Mouse (Mus musculus): ENCODE measurements around the gene Isoc2b. TPM values are rescaled to one million over a fixed set of nuclear protein-coding genes. Genes with fewer than 3 reads are reported as not detected.

The Isoc2b gene
- polyA plus RNA-seq (2014; fragmentation: Nextera tagmentation; extraction: Ambion mirVana) = 4.5 and 8.3 TPM in 2 replicates

- H3K4me1 ChIP-seq (ENCODE audit: control insufficient read depth, insufficient read depth, low read length) = no peaks in the 10 kb centered on the region
- H3K4me2 ChIP-seq (replicated peaks; ENCODE audit: low read depth, low read length) = no peak within 1 kb of the TSS
- no peak for ATAC-seq (ENCODE audit: low FRiP score, low TSS enrichment)
- WGBS = 44% methylated on average over 6 of the region's 6 CpGs
- H3K27ac ChIP-seq (ENCODE audit: low read depth, low read length) = no peak within 1 kb of the TSS
- no peaks in the 10 kb centered on the region for H3K36me3 ChIP-seq (ENCODE audit: control insufficient read depth, insufficient read depth, low read length)
- H3K9ac ChIP-seq (ENCODE audit: low read depth, low read length) = no peak within 1 kb of the TSS
- no peaks in the 10 kb centered on the region for H3K9me3 ChIP-seq (ENCODE audit: control insufficient read depth, low read length)
- H3K27me3 ChIP-seq (ENCODE audit: control insufficient read depth, insufficient read depth, low read length) = no peaks in the 10 kb centered on the region
- no peak within 1 kb of the TSS for H3K4me3 ChIP-seq (ENCODE audit: low read length)
Measured at GRCm38 (mm10) chr7:4870133-4870532, at the start of gene Isoc2b. TSS of gene Isoc2b (minus strand) at chr7:4870258.

GRCm38 (mm10) chr7:4919096-4919495, 49.0 kb upstream of the Isoc2b start:
- WGBS = 85% methylated on average over 21 of the region's 21 CpGs
- H3K4me3 ChIP-seq (ENCODE audit: low read length) = no peak overlapping the region

GRCm38 (mm10) chr7:4918681-4919080, 48.6 kb upstream of the Isoc2b start:
- 94% methylated on average over 15 of the region's 15 CpGs for WGBS
- no peak for ATAC-seq (ENCODE audit: low FRiP score, low TSS enrichment)

More at GRCm38 (mm10) chr7:4919096-4919495, 49.0 kb upstream of the Isoc2b start:
- Histone ChIP-seq H3K4me1 (ENCODE audit: control insufficient read depth, insufficient read depth, low read length) (peaks cover 34% of the 10 kb centered on the region), H3K9me3 (ENCODE audit: control insufficient read depth, low read length) (no peaks in the 10 kb centered on the region), H3K4me2 (replicated peaks; ENCODE audit: low read depth, low read length) (no peak overlapping the region), H3K9ac (ENCODE audit: low read depth, low read length) (no peak overlapping the region), H3K27me3 (ENCODE audit: control insufficient read depth, insufficient read depth, low read length) (no peaks in the 10 kb centered on the region), H3K27ac (ENCODE audit: low read depth, low read length) (no peak overlapping the region), H3K36me3 (ENCODE audit: control insufficient read depth, insufficient read depth, low read length) (peaks cover 32% of the 10 kb centered on the region)
- ATAC-seq (ENCODE audit: low FRiP score, low TSS enrichment) = no peak

DNA sequence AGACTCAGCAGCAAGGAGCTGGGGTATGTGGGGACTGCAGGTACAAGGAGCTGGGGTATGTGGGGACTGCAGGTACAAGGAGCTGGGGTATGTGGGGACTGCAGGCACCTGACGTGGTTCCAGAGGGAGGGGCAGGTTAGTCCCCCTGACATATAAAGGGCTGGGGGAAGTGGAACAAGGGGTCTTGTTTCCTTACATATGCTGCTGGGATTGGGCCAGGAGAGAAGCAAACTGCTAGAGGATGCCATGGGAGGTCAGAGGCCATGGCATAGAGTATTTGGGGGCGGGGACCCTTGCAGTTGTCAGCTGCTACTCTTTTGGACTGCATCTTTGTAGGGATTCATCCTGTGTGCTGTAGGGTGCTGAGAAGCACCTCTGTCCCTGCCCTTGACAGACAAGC, 47.4 kb upstream of the Isoc2b start:
- Histone ChIP-seq H3K27ac (ENCODE audit: low read depth, low read length) (no peak overlapping the region), H3K27me3 (ENCODE audit: control insufficient read depth, insufficient read depth, low read length) (no peaks in the 10 kb centered on the region), H3K4me1 (ENCODE audit: control insufficient read depth, insufficient read depth, low read length) (peaks cover 18% of the 10 kb centered on the region), H3K9ac (ENCODE audit: low read depth, low read length) (no peak overlapping the region), H3K4me3 (ENCODE audit: low read length) (no peak overlapping the region), H3K4me2 (replicated peaks; ENCODE audit: low read depth, low read length) (no peak overlapping the region), H3K9me3 (ENCODE audit: control insufficient read depth, low read length) (no peaks in the 10 kb centered on the region), H3K36me3 (ENCODE audit: control insufficient read depth, insufficient read depth, low read length) (peaks cover 32% of the 10 kb centered on the region)
- no peak for ATAC-seq (ENCODE audit: low FRiP score, low TSS enrichment)
- WGBS = 89% methylated on average over 2 of the region's 2 CpGs

More at GRCm38 (mm10) chr7:4918681-4919080, 48.6 kb upstream of the Isoc2b start:
- H3K4me2 ChIP-seq (replicated peaks; ENCODE audit: low read depth, low read length) = no peak overlapping the region
- H3K4me3 ChIP-seq (ENCODE audit: low read length) = no peak overlapping the region
- no peaks in the 10 kb centered on the region for H3K27me3 ChIP-seq (ENCODE audit: control insufficient read depth, insufficient read depth, low read length)
- H3K9ac ChIP-seq (ENCODE audit: low read depth, low read length) = no peak overlapping the region
- H3K27ac ChIP-seq (ENCODE audit: low read depth, low read length) = no peak overlapping the region
- H3K4me1 ChIP-seq (ENCODE audit: control insufficient read depth, insufficient read depth, low read length) = peaks cover 30% of the 10 kb centered on the region
- peaks cover 32% of the 10 kb centered on the region for H3K36me3 ChIP-seq (ENCODE audit: control insufficient read depth, insufficient read depth, low read length)
- H3K9me3 ChIP-seq (ENCODE audit: control insufficient read depth, low read length) = no peaks in the 10 kb centered on the region

DNA sequence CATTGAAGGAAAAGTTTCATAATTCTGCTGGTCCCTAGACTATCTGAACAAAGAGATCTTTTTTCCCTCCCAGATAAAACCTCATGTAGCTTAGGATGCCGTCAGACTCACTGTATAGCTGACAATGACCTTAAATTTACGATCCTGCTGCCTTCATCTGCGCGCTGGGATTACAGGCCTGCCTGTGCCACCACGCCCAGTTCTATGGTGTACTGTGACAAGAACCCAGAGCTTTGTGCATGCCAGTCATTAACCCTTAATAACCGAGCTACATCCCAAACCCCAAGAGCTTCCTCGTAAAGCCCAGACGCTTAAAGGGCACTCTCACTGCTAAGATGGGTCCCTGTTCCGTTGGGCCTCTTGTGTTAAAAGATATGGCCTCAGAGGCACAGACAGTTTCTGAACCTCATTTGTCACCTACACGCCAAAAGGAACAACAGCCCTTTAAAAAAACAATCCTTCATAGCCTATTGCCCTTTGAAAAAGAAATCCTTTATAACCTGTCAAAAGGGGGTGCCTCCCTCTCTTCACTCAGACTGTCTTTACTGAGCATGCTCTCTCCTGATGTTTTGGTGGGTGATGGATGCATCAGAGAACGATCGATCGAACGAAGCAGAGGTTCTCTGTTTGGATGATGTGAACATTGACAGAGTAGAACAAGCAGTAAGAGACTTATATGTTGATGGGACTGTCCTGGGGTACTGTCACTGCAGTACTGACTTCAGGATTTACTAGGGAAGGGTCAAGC, 45.8 kb upstream of the Isoc2b start:
- Histone ChIP-seq H3K36me3 (ENCODE audit: control insufficient read depth, insufficient read depth, low read length) (peaks cover 30% of the 10 kb centered on the region), H3K4me2 (replicated peaks; ENCODE audit: low read depth, low read length) (peak overlapping the region; percentile 70), H3K4me1 (ENCODE audit: control insufficient read depth, insufficient read depth, low read length) (peaks cover 17% of the 10 kb centered on the region), H3K4me3 (ENCODE audit: low read length) (peak overlapping the region; percentile 60), H3K27ac (ENCODE audit: low read depth, low read length) (peak overlapping the region; percentile 98), H3K9me3 (ENCODE audit: control insufficient read depth, low read length) (no peaks in the 10 kb centered on the region), H3K27me3 (ENCODE audit: control insufficient read depth, insufficient read depth, low read length) (no peaks in the 10 kb centered on the region), H3K9ac (ENCODE audit: low read depth, low read length) (peak overlapping the region; percentile 95)
- 8% methylated on average over 14 of the region's 14 CpGs for WGBS
- ATAC-seq (ENCODE audit: low FRiP score, low TSS enrichment) = peak; percentile 57

GRCm38 (mm10) chr7:4915007-4915665, 45.1 kb upstream of the Isoc2b start, which contains the start of gene Zfp628:
TSS of gene Zfp628 (plus strand) at chr7:4915217.
- Histone ChIP-seq H3K27me3 (ENCODE audit: control insufficient read depth, insufficient read depth, low read length) (no peaks in the 10 kb centered on the region), H3K36me3 (ENCODE audit: control insufficient read depth, insufficient read depth, low read length) (peaks cover 23% of the 10 kb centered on the region), H3K9ac (ENCODE audit: low read depth, low read length) (peak within 1 kb of the TSS; percentile 95), H3K4me2 (replicated peaks; ENCODE audit: low read depth, low read length) (peak within 1 kb of the TSS; percentile 70), H3K4me1 (ENCODE audit: control insufficient read depth, insufficient read depth, low read length) (peaks cover 17% of the 10 kb centered on the region), H3K4me3 (ENCODE audit: low read length) (peak within 1 kb of the TSS; percentile 60), H3K27ac (ENCODE audit: low read depth, low read length) (peak within 1 kb of the TSS; percentile 98), H3K9me3 (ENCODE audit: control insufficient read depth, low read length) (no peaks in the 10 kb centered on the region)
- under 1% methylated on average over 53 of the region's 56 CpGs for WGBS
- ATAC-seq (ENCODE audit: low FRiP score, low TSS enrichment) = peak; percentile 86

- H3K27ac ChIP-seq (ENCODE audit: low read depth, low read length) = no peak overlapping the region
- 77% methylated on average over 5 of the region's 5 CpGs for WGBS
Measured at GRCm38 (mm10) chr7:4912248-4912647, 42.2 kb upstream of the Isoc2b start.

GRCm38 (mm10) chr7:4911561-4911960, 41.5 kb upstream of the Isoc2b start:
- Histone ChIP-seq H3K27me3 (ENCODE audit: control insufficient read depth, insufficient read depth, low read length) (no peaks in the 10 kb centered on the region), H3K27ac (ENCODE audit: low read depth, low read length) (no peak overlapping the region; the same call in 1 of the 2 replicates), H3K4me1 (ENCODE audit: control insufficient read depth, insufficient read depth, low read length) (peaks cover 11% of the 10 kb centered on the region), H3K4me2 (replicated peaks; ENCODE audit: low read depth, low read length) (no peak overlapping the region), H3K9me3 (ENCODE audit: control insufficient read depth, low read length) (no peaks in the 10 kb centered on the region), H3K9ac (ENCODE audit: low read depth, low read length) (no peak overlapping the region), H3K4me3 (ENCODE audit: low read length) (no peak overlapping the region), H3K36me3 (ENCODE audit: control insufficient read depth, insufficient read depth, low read length) (no peaks in the 10 kb centered on the region)
- 33% methylated on average over 9 of the region's 9 CpGs for WGBS
- peak; percentile 10; the same call in 1 of the 2 replicates for ATAC-seq (ENCODE audit: low FRiP score, low TSS enrichment)

More at GRCm38 (mm10) chr7:4912248-4912647, 42.2 kb upstream of the Isoc2b start:
- Histone ChIP-seq H3K4me3 (ENCODE audit: low read length) (no peak overlapping the region), H3K9ac (ENCODE audit: low read depth, low read length) (no peak overlapping the region), H3K27me3 (ENCODE audit: control insufficient read depth, insufficient read depth, low read length) (no peaks in the 10 kb centered on the region), H3K9me3 (ENCODE audit: control insufficient read depth, low read length) (no peaks in the 10 kb centered on the region), H3K36me3 (ENCODE audit: control insufficient read depth, insufficient read depth, low read length) (no peaks in the 10 kb centered on the region; the same call in 1 of the 2 replicates), H3K4me2 (replicated peaks; ENCODE audit: low read depth, low read length) (no peak overlapping the region), H3K4me1 (ENCODE audit: control insufficient read depth, insufficient read depth, low read length) (peaks cover 17% of the 10 kb centered on the region)
- ATAC-seq (ENCODE audit: low FRiP score, low TSS enrichment) = no peak

DNA sequence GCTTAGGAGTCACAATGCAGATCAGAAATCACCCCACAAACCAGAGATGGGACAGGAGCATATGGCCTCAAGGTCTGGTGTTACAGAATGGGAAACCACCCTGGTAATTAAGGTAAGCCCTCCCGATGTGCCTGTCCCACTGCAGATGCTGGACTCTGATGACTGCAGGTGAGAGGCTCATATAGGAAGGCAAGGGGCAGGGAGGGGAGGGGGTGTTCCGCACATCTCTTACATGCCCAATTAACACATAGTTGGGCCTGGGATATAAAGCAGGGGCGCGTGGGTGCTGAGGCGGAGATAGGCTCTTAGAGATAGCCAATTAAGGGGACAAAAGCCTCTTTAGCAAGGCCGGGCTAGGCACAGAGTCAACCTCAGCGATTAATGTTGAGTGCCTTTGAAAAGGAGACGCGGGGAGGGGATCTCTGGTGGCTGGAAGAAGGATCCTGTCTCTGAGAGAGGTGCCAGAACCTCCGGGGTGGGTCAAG, 36.5 kb upstream of the Isoc2b start, which contains the start of gene Gm36210:
Gene Gm36210 (minus strand): TSS at position 51 of the 485 bp plus-strand sequence.
- 0 out of 2 replicates have a peak, but pooled peaks cover under 1% of the 10 kb centered on the region for H3K4me1 ChIP-seq (ENCODE audit: control insufficient read depth, insufficient read depth, low read length)
- no peak within 1 kb of the TSS for H3K9ac ChIP-seq (ENCODE audit: low read depth, low read length)
- no peaks in the 10 kb centered on the region for H3K27me3 ChIP-seq (ENCODE audit: control insufficient read depth, insufficient read depth, low read length)
- no peak within 1 kb of the TSS for H3K27ac ChIP-seq (ENCODE audit: low read depth, low read length)
- no peak within 1 kb of the TSS for H3K4me3 ChIP-seq (ENCODE audit: low read length)
- H3K36me3 ChIP-seq (ENCODE audit: control insufficient read depth, insufficient read depth, low read length) = no peaks in the 10 kb centered on the region
- no peak for ATAC-seq (ENCODE audit: low FRiP score, low TSS enrichment)
- H3K9me3 ChIP-seq (ENCODE audit: control insufficient read depth, low read length) = no peaks in the 10 kb centered on the region
- 46% methylated on average over 10 of the region's 10 CpGs for WGBS
- no peak within 1 kb of the TSS for H3K4me2 ChIP-seq (replicated peaks; ENCODE audit: low read depth, low read length)

Data from kidney, embryonic 14.5 days (tissue).